Mouse (Mus musculus) embryo, embryonic 11 days (tissue): ENCODE data around the gene Mta1.
A peak's percentile ranks its signal among the peaks of the same experiment; 100 is the strongest.

ENCODE experiments used
- DNase-seq: peaks from one replicate; pipeline ENCODE4 v3.0.0-alpha.2; 2015

Gene Mta1

DNA sequence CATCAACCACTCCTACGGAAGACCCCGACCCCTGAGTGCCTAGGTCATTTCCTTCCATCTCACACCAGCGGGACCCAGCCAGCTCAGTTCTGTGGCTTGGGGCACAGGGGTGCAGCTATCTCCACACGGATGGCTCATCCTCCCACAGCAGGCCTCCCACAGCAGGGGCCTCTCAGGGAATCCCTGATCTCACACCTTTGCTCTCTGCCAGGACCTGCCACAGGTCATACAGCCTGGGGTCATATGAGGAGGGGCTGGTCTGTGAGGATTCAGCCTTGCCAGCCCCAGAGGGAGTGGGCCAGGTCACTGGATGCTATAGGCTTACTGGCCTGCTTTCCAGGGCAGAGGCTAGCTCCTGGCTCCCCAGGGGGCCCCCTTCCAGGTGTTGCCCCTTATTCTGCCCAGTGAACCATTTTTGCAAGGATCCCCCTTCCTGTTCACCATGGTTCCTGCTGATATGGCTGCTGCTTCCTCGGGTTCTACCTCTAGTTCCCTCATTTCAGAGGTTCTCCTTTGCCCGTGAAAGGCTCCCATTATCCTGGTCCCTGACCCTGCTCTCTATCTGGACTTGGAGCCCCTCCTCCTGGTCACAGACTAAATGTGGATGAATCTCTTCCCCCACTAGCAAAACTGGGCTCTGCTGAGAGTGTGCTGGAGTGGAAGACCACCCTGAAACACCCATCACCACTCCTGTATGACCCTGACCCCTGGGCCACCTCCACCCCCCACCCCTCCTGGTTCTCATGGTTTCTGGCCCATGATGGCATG, 1.6 kb downstream of the Mta1 start:
- DNase-seq = no peak

DNA sequence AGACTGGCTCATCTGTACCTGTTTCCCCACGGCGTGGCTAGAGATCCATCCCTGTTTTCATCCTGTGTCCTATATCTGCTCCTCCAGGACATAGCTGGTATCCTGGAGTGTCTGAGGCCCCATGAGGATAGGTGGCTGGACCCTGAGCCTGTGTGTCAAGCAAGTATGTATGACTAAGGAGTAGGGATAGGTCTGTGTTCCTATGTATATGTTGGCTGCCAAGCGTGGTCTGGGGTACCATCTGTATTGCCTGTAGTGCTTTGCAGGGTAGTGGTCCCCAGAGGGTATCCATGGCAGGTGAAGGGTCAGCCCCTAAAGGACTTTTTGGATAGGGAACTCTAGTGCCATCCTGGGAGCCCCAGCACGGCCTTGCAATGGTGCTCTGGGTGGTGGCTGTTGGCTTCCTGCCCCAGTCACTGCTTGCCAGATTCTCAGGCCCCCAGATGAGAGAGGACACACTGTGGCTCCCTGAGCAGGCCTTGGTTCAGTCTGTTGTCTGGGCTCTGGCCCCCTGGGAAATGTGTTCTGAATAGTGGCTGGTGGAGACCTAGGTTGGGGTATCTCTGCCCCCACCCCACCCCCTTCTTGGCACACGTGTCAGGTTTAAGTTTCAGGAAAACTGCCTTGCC, 2.5 kb downstream of the Mta1 start:
- no peak for DNase-seq

GRCm38 (mm10) chr12:113101251-113101960, 3.3 kb downstream of the Mta1 start:
- no peak for DNase-seq

- peak; percentile 64 for DNase-seq
These were observed 4.4 kb downstream of the Mta1 start for GRCm38 (mm10) chr12:113102461-113102860.

DNA sequence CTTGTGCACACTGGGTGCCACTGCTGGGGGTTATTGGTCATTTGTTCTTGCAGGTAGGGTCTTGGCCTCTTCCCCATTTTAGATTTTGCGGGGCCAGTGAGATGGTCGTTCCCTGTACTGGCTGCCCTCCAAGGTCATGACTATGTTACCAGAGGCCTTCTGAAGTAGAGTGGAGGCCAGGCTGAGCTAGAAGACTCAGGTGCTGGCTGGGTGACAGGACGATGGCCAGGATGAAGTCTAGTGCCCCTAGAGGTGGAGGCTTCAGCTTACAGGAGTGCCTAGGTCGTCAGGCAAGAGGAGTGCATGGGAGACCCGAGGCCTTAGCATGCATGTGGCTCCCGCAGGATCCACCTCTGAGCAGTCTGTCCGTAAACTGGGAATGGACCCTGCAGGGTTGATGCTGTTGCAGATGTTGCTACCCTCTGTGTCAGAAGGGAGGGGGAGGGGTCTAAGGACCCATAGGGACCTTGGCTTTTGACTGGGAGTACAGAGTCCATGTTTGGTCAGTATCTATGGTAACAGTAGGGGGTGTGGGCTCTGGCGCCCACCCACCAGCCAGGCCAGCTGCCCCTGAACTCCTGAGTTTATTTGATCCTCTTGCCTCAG, 5.9 kb downstream of the Mta1 start:
- no peak for DNase-seq

DNA sequence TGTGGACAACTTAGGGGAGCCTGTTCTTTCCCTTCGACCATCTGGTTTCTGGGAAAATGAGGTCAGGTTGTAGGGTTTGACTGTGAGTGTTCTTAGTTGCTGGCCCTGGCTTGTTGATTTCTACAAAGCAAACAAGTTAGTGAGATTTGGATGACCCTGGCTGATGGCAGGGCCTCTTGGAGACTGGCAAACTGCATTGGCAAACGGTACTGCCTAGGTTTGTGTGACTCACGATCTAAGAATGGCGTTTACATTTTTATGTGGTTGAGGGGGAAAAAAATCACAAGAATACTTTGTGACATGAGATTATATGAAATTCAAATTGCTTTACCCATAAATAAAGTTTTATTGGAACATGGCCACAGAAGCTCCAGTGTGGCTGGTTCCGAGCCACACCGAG, 8.3 kb downstream of the Mta1 start:
- no peak for DNase-seq

GRCm38 (mm10) chr12:113107431-113108124, 9.5 kb downstream of the Mta1 start:
- DNase-seq = no peak

- DNase-seq = no peak
These were observed 10.6 kb downstream of the Mta1 start for GRCm38 (mm10) chr12:113108528-113109283.

DNA sequence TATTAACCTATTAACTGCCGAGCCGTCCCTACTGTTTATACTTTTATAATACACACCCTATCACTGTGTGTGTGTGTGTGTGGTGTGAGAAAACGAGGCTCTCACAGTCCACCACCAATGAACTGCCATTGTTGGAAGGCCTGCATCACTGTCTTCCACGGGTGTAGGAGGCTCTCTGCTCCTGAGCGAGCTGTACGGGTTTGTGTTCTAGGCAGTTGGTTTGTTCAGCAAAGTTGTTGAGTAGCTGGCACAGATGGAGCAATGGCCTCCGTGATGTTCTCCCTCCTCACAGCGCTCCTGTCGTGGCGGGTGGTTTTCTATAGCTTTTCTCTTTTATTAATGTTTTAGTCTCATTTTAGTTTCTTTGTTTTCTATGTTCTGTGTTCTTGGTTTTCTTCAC, 11.7 kb downstream of the Mta1 start:
- no peak for DNase-seq

DNA sequence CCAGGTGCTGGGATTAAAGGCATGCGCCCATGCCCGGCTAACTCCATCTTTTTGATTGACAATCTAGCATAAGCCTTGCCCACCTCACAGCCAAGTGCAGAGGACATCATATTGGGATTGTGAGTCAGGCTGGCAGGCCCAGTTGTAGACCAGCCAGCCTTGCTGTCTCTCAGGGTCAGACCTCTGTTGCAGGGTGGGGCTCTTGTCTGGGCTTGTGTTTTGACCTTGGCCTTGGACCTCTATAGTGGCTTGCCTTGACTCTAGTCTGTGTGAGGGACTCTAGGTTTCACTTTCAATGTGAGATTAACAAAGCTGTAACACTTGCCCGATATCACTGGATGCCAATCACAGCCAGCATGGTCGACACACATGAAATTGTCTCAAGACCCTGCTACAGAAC, 16.1 kb downstream of the Mta1 start:
- no peak for DNase-seq

DNA sequence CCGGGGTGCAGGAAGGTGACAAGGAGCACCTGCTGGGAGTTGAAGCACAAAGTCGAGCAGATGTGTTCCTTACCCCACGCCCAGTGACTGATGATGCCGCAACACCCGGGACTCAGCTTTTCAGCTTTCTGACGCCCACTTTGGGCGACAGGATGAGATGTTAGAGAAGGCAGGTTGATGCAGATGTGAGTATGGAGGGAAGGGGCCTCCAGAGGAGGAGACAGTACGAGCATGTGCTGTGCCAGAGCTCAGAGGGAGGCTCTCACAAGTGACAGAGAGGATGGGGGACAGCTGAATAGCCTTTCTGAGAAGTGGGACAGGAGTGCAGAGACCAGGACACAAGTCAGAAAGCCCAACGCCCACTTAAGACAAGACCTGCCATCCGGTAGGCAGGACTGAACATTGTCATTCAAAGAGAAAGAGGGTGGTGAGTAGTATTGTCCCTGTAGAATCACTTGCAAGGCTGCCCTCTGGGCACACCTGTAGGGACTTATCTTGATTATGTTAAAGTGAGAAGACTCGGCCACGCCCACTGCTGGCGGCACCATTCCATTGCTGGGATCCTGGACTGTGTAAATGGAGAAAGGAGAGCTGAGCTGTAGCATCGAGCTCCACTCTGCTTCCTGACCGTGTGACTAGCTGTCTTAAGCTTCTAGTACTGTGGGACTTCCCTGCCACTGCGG, 16.9 kb downstream of the Mta1 start:
- no peak for DNase-seq

DNA sequence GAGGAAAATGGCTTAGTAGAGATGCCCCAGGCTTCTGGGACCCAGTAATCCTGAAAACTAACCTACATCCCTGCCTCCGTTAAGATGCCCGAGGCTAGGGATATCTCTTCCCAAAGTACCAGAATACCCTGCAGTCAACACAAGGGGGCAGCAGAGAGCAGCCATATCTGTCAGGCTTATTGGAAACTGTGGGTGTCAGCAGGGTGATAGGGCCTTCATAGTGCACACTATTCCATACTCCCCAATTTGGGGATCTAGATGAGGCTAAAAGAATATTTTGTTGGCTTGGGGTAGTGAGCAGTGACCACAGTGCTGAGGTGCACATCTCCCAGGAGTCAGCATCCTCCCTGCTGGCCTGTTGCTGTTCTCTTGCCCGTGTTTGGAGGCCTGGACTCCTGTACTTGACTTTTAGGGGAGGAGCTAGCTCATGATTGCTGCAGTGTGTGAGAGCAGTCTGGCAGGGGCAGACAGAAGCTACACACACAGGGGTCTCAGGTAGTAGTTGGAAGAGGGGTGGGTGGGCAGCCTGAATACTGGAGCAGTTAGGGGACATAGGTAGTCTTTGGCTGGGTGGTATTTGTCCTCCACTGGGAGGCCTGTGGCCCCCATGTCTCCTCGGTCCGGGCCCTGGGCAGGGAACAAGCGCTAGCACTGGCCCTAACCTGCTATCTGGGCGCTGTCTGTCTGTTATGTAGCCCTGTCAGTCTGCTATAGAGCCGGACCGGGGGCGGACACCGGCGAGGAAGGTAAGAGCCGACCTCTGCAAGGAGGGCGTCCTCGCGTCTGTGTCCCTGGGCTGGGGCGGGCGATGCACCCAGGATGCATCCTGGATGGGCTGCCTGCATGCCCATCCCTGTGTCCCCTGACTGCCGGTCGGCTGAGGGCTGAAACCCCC, 21.7 kb downstream of the Mta1 start:
- DNase-seq = peak; percentile 78

GRCm38 (mm10) chr12:113124726-113125125, 26.6 kb downstream of the Mta1 start:
- DNase-seq = no peak

DNA sequence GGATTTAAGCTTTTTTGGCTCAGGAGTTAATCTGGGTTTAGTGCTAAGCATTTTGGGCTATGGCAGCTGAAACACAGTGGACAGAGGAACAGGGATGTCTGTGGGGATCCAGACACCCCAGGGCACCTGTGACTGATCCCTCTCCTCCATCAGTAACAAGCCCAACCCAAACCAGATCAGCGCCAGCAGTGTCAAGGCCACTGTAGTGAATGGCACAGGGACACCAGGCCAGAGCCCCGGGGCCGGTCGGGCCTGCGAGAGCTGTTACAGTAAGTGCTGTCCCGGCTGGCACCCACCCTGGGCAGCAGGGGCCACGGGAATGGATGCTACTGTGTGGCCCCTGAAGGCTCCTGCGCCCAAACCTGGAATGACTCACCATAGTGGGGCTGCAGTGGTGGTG, 32.7 kb downstream of the Mta1 start:
- DNase-seq = no peak

DNA sequence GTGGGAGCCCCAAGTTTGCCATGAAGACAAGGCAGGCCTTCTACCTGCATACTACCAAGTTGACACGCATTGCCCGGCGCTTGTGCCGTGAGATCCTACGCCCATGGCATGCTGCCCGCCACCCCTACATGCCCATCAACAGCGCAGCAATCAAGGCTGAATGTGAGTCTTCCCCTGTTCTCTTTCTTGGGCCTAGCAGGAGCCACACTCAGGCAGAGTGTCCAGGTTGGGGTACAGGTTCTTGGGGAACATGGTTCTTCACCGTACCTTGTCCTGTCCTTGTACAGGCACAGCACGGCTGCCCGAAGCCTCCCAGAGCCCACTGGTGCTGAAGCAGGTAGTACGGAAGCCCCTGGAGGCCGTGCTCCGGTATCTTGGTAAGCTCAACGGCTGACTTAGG, 33.5 kb downstream of the Mta1 start:
- no peak for DNase-seq

DNA sequence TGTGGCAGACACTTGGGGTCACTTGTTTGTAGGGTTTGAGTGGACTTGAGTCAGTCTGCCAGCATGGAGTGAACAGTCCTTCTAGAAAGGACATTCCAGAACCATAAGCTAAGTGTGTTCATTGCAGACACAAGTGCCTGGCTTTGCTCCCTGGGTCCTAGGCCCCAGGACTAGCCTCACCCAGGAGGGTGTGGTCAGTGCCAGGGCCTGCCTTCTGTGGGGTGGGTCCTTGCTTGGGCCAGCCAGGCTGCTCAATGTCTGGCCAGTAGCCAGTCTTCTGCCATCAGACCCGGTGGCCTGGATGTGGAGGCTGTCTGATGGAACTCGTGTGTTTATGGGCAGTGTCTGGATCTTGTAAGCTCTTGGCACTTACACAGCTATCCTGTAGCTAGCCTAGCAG, 34.5 kb downstream of the Mta1 start:
- DNase-seq = no peak

- DNase-seq = no peak
These were observed 35.2 kb downstream of the Mta1 start for GRCm38 (mm10) chr12:113133260-113133659.

- no peak for DNase-seq
These were observed 35.9 kb downstream of the Mta1 start for GRCm38 (mm10) chr12:113133861-113134403.

DNA sequence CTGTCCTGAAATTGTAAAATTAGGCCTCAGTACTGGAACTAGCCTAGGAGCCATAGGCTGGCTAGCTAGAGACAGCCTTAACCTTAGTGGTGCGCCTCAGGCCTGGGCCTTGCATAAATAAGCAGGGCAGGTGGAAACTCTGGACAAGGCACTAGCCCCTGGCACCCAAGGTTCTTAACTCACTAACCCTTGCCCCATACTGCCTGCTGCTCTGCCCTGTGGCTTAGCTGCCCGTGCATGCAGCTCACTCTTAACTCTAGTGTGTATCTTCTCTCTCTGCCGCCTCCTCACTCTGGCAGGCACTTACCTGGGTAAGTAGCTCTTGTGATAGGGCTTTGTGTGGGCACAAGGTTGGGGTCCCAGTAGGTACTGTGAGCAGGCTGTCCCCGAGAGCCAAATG, 36.4 kb downstream of the Mta1 start:
- no peak for DNase-seq

DNA sequence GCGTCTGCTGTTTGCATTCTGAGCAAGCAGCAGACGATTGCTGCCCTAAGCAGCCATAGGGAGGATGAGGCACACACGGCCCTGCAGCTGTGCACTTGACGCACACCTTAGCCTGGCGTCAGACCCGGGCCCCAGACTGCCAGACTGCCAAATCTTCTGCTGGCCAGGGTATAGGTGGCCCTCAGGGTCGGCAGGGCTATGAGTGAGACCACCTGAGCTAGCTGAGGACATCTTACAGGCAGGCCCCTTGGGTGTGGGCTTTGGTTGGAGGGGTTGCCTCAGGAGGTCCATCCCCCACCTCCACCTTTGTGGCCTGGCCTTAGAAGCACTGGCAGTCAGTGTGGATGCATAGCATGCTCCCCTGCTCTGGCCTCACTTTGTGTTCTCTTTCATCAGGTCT, 37.3 kb downstream of the Mta1 start:
- DNase-seq = no peak
